Mouse (Mus musculus): ENCODE results near the gene Rel. TPM values are rescaled to one million over a fixed set of nuclear protein-coding genes. Genes with fewer than 3 reads are reported as not detected.
"Not testable (repeated sequence)": the region's sequence is repeated elsewhere in the genome, so short reads cannot be mapped to it uniquely, and the experiment has no call there.

Gene Rel
- polyA plus RNA-seq, 1 experiment from 2014 or later, result 0.95 TPM

- no peaks in the 10 kb centered on the region for H3K9me3 ChIP-seq
- no peaks in the 10 kb centered on the region for H3K36me3 ChIP-seq
- no peak for ATAC-seq (ENCODE audit: low FRiP score, low read depth)
- H3K4me1 ChIP-seq, result peaks cover 5% of the 10 kb centered on the region; the same call in 1 of the 2 replicates
- H3K27me3 ChIP-seq, result peaks cover 8% of the 10 kb centered on the region
- H3K4me2 ChIP-seq (replicated peaks), result peak overlapping the region; percentile 74
- H3K4me3 ChIP-seq, result peak overlapping the region; percentile 71
- WGBS, result under 1% methylated on average over 24 of the region's 24 CpGs
- H3K27ac ChIP-seq, result peak overlapping the region; percentile 87
- peak overlapping the region; percentile 74 for H3K9ac ChIP-seq
Observed at GRCm38 (mm10) chr11:23770510-23770759, 335 bp downstream of the Rel start.

GRCm38 (mm10) chr11:23769686-23770509, 872 bp downstream of the Rel start:
- Histone ChIP-seq H3K9ac (peak overlapping the region; percentile 74), H3K27me3 (peaks cover 8% of the 10 kb centered on the region), H3K4me3 (peak overlapping the region; percentile 71), H3K9me3 (no peaks in the 10 kb centered on the region), H3K4me1 (peaks cover 5% of the 10 kb centered on the region; the same call in 1 of the 2 replicates), H3K36me3 (no peaks in the 10 kb centered on the region), H3K4me2 (replicated peaks) (peak overlapping the region; percentile 74), H3K27ac (peak overlapping the region; percentile 87; the same call in 1 of the 2 replicates)
- WGBS, result under 1% methylated on average over 25 of the region's 25 CpGs
- no peak; the same call in 1 of the 2 replicates for ATAC-seq (ENCODE audit: low FRiP score, low read depth)

- H3K27ac ChIP-seq, result no peak overlapping the region
- ATAC-seq (ENCODE audit: low FRiP score, low read depth), result no peak
- H3K27me3 ChIP-seq, result peaks cover 8% of the 10 kb centered on the region
- H3K4me3 ChIP-seq, result no peak overlapping the region
- H3K4me2 ChIP-seq (replicated peaks), result no peak overlapping the region
- peaks cover 5% of the 10 kb centered on the region; the same call in 1 of the 2 replicates for H3K4me1 ChIP-seq
- H3K9me3 ChIP-seq, result no peaks in the 10 kb centered on the region
- no peaks in the 10 kb centered on the region for H3K36me3 ChIP-seq
- H3K9ac ChIP-seq, result no peak overlapping the region
Observed at GRCm38 (mm10) chr11:23769033-23769432, 1.7 kb downstream of the Rel start.

GRCm38 (mm10) chr11:23767928-23768327, 2.8 kb downstream of the Rel start:
- Histone ChIP-seq H3K4me1 (peaks cover 5% of the 10 kb centered on the region; the same call in 1 of the 2 replicates), H3K27me3 (peaks cover 8% of the 10 kb centered on the region), H3K27ac (no peak overlapping the region), H3K9ac (no peak overlapping the region), H3K4me2 (replicated peaks) (no peak overlapping the region), H3K9me3 (no peaks in the 10 kb centered on the region), H3K4me3 (no peak overlapping the region), H3K36me3 (no peaks in the 10 kb centered on the region)
- no peak for ATAC-seq (ENCODE audit: low FRiP score, low read depth)
- 70% methylated on average over 1 of the region's 1 CpGs for WGBS

- H3K9me3 ChIP-seq; H3K4me3 ChIP-seq; H3K27me3 ChIP-seq; H3K36me3 ChIP-seq; H3K4me2 ChIP-seq (replicated peaks); H3K9ac ChIP-seq; H3K4me1 ChIP-seq; ATAC-seq (ENCODE audit: low FRiP score, low read depth); H3K27ac ChIP-seq: not testable (repeated sequence)
- 84% methylated on average over 5 of the region's 5 CpGs for WGBS
Observed at GRCm38 (mm10) chr11:23767369-23767768, 3.4 kb downstream of the Rel start.

- ATAC-seq (ENCODE audit: low FRiP score, low read depth), result no peak
- WGBS, result 94% methylated on average over 2 of the region's 2 CpGs
Observed at GRCm38 (mm10) chr11:23762635-23763034, 8.1 kb downstream of the Rel start.

GRCm38 (mm10) chr11:23758218-23758617, 12.6 kb downstream of the Rel start:
- H3K9me3 ChIP-seq, result no peaks in the 10 kb centered on the region
- no peak overlapping the region for H3K9ac ChIP-seq
- no peaks in the 10 kb centered on the region for H3K27me3 ChIP-seq
- WGBS, result 83% methylated on average over 2 of the region's 2 CpGs
- H3K4me3 ChIP-seq, result no peak overlapping the region
- H3K4me1 ChIP-seq, result no peaks in the 10 kb centered on the region
- H3K27ac ChIP-seq, result no peak overlapping the region
- H3K36me3 ChIP-seq, result no peaks in the 10 kb centered on the region
- H3K4me2 ChIP-seq (replicated peaks), result no peak overlapping the region
- ATAC-seq (ENCODE audit: low FRiP score, low read depth), result no peak

More at GRCm38 (mm10) chr11:23762635-23763034, 8.1 kb downstream of the Rel start:
- H3K4me2 ChIP-seq (replicated peaks), result no peak overlapping the region
- H3K9me3 ChIP-seq, result no peaks in the 10 kb centered on the region
- no peaks in the 10 kb centered on the region for H3K4me1 ChIP-seq
- H3K27ac ChIP-seq, result no peak overlapping the region
- no peaks in the 10 kb centered on the region for H3K27me3 ChIP-seq
- no peak overlapping the region for H3K9ac ChIP-seq
- no peaks in the 10 kb centered on the region for H3K36me3 ChIP-seq
- H3K4me3 ChIP-seq, result no peak overlapping the region

GRCm38 (mm10) chr11:23754329-23754728, 16.4 kb downstream of the Rel start:
- Histone ChIP-seq H3K9me3 (no peaks in the 10 kb centered on the region), H3K27ac (no peak overlapping the region), H3K36me3 (no peaks in the 10 kb centered on the region), H3K9ac (no peak overlapping the region), H3K4me2 (replicated peaks) (no peak overlapping the region), H3K4me3 (no peak overlapping the region), H3K4me1 (no peaks in the 10 kb centered on the region), H3K27me3 (no peaks in the 10 kb centered on the region)
- ATAC-seq (ENCODE audit: low FRiP score, low read depth), result no peak

GRCm38 (mm10) chr11:23753136-23753710, 17.5 kb downstream of the Rel start:
- H3K36me3 ChIP-seq, result no peaks in the 10 kb centered on the region
- no peak overlapping the region for H3K27ac ChIP-seq
- ATAC-seq (ENCODE audit: low FRiP score, low read depth), result no peak
- WGBS, result 85% methylated on average over 1 of the region's 1 CpGs
- H3K4me1 ChIP-seq, result no peaks in the 10 kb centered on the region
- no peak overlapping the region for H3K4me3 ChIP-seq
- H3K4me2 ChIP-seq (replicated peaks), result no peak overlapping the region
- no peaks in the 10 kb centered on the region for H3K9me3 ChIP-seq
- no peaks in the 10 kb centered on the region for H3K27me3 ChIP-seq
- H3K9ac ChIP-seq, result no peak overlapping the region

GRCm38 (mm10) chr11:23746102-23746501, 24.7 kb downstream of the Rel start:
- Histone ChIP-seq H3K27me3 (no peaks in the 10 kb centered on the region), H3K27ac (no peak overlapping the region), H3K36me3 (peaks cover 9% of the 10 kb centered on the region; the same call in 1 of the 2 replicates), H3K9ac (no peak overlapping the region), H3K4me2 (replicated peaks) (no peak overlapping the region), H3K4me1 (no peaks in the 10 kb centered on the region), H3K4me3 (no peak overlapping the region), H3K9me3 (no peaks in the 10 kb centered on the region)
- ATAC-seq (ENCODE audit: low FRiP score, low read depth), result no peak
- 60% methylated on average over 4 of the region's 4 CpGs for WGBS

- H3K27ac ChIP-seq, result no peak overlapping the region
- H3K9ac ChIP-seq, result no peak overlapping the region
- H3K9me3 ChIP-seq, result no peaks in the 10 kb centered on the region
- no peaks in the 10 kb centered on the region for H3K27me3 ChIP-seq
- H3K4me3 ChIP-seq, result no peak overlapping the region
- 75% methylated on average over 3 of the region's 3 CpGs for WGBS
- H3K36me3 ChIP-seq, result peaks cover 9% of the 10 kb centered on the region; the same call in 1 of the 2 replicates
- ATAC-seq (ENCODE audit: low FRiP score, low read depth), result no peak
- H3K4me1 ChIP-seq, result no peaks in the 10 kb centered on the region
- no peak overlapping the region for H3K4me2 ChIP-seq (replicated peaks)
Observed at GRCm38 (mm10) chr11:23744352-23744751, 26.4 kb downstream of the Rel start.

- WGBS, result 94% methylated on average over 7 of the region's 7 CpGs
- H3K27ac ChIP-seq, result no peak overlapping the region
- peaks cover 9% of the 10 kb centered on the region; the same call in 1 of the 2 replicates for H3K36me3 ChIP-seq
- no peaks in the 10 kb centered on the region for H3K4me1 ChIP-seq
- H3K27me3 ChIP-seq, result no peaks in the 10 kb centered on the region
- no peaks in the 10 kb centered on the region for H3K9me3 ChIP-seq
- no peak overlapping the region for H3K9ac ChIP-seq
- no peak overlapping the region for H3K4me2 ChIP-seq (replicated peaks)
- no peak for ATAC-seq (ENCODE audit: low FRiP score, low read depth)
- no peak overlapping the region for H3K4me3 ChIP-seq
Observed at GRCm38 (mm10) chr11:23741386-23741785, 29.4 kb downstream of the Rel start.

All from limb, embryonic 13.5 days (tissue).